Mouse (Mus musculus) cerebellum, postnatal 14 days (tissue): ENCODE results near the gene Itih5.

Experiments used
- DNase-seq, 2 experiments: peaks; one replicate each; pipeline ENCODE4 v3.0.0; 2021; ENCODE audit warnings: mixed read lengths in 2 of 2

The Itih5 gene

DNA sequence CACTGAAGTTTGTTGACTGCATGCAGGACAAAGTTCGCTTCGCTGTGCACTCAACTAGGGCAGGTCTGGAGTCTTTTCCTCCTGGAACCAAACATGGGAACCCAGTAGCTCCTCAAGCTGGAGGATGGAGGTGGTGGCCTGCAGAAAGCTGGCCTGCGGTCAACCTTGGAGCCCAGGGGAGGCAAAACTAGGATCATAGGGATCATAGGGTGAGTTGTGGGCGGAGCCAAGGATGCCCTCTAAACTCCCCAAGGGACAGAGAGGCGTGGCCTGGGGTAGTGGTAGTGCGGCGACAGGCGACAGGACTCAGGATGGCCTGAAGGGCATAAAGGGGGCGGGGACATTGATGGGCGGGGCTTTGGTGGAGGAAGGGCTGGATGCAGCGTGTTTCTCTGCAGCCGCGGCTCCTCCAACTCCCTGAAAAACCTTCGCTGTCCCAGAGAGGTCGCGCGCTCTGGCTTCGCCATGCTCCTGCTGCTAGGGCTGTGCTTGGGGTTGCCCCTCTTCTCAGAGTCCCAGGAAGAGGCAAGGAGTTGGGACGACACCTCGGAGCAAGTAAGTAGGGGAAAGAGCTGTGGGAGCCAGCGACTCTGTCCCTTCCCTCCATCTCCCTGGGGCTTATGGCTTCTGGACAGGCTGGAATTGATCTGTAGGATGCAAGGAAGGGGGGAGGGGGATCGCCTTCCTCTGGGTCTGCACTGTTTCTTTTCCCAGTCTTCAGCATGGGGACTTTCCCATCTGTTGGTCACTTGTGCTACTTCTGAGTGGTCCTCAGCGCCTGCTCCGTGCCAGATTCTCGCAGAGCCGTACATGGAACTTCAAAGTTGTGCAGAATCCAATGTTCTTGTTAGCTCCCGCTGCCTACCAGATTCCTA is at the start of gene Itih5:
Itih5 (plus strand) TSS at position 371 of the 875 bp plus-strand sequence.
- DNase-seq = peak in 1 of 2 experiments; percentile 23

DNA sequence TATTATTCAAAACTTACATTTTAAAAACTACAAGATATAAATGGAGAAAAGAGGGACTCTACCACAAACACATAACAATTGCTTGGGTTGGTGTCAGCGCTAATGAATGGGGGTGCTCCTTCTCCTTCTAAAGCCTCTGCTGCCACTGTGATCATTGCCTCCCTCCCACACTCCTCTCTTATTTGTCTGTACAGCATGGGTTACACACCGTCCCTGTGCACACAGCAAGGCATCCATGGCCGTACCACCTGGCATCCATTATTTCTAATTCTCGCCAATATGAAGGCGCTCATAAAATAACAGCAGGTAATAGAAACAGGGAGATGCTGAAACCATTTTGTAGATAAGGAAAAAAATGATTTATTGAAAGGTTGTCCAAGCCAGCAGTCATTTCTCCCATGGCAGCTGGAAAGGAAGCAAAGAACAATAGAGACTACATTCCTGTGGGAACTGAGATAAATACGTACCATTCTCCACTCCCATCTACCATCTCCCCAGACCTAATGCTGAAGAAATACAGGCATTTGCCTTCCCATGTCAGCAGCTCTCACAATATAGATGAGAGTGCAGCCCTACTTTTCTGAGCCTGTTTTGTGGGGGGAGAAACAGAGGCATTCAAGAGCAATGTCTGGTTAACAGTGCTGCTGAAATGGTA is 44.7 kb upstream of the Itih5 start:
- DNase-seq = no peak

DNA sequence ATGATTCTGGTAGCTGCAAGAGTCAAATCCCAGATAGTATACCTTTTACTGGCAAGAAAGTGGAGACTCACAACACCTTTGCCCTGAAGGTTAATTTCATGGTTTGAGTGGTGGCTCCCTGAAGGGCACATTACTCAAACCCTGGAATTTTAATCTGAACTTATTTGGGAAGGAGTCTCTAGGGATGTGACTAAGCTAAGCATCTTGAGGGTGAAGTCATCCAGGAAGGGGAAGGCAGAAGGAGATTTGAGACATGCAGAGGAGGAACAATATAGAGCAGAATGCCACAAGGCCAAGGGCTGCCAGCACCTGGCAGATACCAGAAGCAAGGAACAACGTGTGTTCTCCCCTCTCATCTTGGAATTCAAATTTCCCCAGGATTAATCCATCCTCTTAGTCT is 34.6 kb upstream of the Itih5 start:
- DNase-seq = no peak

DNA sequence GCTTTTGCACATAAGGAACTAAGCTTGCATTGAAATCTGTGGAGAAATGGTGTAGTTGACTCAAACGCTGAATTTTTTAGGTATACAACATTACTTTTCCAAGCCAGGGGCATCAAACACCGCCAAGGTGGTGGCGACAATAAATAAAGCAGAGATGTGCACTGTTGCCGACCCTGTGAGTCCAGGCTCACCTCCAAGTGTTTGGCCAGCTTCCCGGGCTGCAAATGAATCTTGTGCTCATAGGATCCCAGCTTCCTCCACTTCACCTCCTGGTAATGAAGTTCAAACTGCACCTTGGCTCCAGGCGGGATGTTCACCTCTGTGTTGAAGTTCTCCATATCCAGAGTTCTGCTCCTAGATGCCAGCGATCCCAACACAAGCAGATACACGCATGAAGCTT is 34.1 kb upstream of the Itih5 start:
- DNase-seq = peak; percentile 37 to 52

- no peak for DNase-seq
Measured at GRCm38 (mm10) chr2:10121826-10122225, 31.5 kb upstream of the Itih5 start.

DNA sequence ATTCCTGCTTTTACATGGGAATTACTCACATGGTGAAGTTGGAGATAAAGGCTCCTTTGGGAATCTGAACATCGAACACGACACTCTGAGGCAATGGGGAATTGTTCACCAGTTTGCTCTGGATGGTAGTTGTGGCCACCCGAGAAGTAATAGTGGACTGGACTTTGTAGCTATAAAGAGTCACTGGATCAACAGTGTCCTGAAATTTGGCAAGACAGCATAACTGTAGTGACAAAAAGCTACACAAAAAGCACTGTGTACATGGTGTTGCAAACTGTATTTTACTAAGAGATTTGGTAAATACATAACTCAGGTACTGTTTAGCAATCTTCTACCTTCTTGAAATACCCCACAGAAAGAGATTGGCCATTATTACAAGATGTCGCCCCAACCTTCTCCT is 27.2 kb upstream of the Itih5 start:
- DNase-seq = no peak

GRCm38 (mm10) chr2:10127471-10127870 is 25.9 kb upstream of the Itih5 start:
- DNase-seq = no peak

GRCm38 (mm10) chr2:10128571-10128970 is 24.8 kb upstream of the Itih5 start:
- DNase-seq = no peak

DNA sequence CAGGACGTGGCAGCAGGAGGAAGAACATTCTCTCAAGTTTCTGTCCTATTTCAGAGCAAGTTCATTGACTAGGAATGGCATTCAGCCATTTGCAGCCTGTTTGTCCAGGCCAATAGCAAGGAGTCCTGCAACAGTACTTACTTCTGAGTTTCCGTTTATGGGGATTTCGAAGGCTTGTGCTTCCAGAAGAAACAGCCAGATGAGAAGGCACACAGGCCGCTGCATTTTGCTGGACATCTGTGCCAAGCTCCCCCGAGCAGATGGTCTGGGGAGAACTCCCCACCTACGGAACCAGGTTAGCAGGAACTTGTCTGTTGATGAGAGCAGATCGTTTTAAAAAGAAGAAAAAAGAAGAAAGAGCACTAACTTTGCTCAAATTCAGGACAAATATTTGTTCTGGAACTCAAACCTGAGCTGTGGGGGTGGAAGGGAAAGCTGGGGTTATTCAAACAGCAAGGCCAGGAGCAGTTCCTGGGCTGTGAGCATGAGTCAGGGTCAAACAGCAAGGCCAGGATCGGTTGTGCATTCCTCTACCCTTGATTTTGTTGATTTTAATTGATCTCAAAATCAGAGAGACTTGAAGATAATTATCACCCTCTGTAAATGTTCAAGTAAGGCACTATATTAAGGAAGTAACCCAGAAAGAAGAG is 22.9 kb upstream of the Itih5 start:
- DNase-seq = no peak

GRCm38 (mm10) chr2:10131296-10131695 is 22.1 kb upstream of the Itih5 start, which contains the start of gene Itih2:
TSS of gene Itih2 (minus strand) at chr2:10131396.
- no peak for DNase-seq

- DNase-seq = no peak
Measured at GRCm38 (mm10) chr2:10132128-10132527, 21.2 kb upstream of the Itih5 start.

GRCm38 (mm10) chr2:10133941-10134340 is 19.4 kb upstream of the Itih5 start:
- DNase-seq = no peak

DNA sequence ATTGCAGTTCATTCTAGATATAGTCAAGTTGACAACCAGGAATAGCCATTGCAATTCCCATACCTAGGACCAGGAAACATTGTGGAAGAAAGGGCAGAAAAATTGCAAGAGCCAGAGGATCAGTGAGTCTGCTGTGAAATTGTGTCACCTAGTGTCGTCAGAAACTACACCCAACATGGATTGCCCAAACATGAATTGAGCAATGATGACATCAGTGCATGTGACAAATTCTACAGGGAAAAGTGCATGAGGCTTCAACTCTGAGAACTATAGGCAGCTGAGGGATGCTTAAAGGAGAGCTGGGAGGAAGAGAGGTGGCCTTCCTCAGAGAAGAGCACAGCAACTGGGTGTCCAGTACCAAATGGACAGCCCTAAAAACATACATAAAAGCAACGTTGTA is 16.1 kb upstream of the Itih5 start:
- DNase-seq = no peak

GRCm38 (mm10) chr2:10140456-10140855 is 12.9 kb upstream of the Itih5 start:
- peak; percentile 54 to 58 for DNase-seq

- peak; percentile 79 to 84 for DNase-seq
Measured at GRCm38 (mm10) chr2:10142472-10143454, 10.6 kb upstream of the Itih5 start.

GRCm38 (mm10) chr2:10145514-10145913 is 7.9 kb upstream of the Itih5 start:
- no peak for DNase-seq

- DNase-seq = peak; percentile 67 to 70
Measured at GRCm38 (mm10) chr2:10147176-10147575, 6.2 kb upstream of the Itih5 start.

DNA sequence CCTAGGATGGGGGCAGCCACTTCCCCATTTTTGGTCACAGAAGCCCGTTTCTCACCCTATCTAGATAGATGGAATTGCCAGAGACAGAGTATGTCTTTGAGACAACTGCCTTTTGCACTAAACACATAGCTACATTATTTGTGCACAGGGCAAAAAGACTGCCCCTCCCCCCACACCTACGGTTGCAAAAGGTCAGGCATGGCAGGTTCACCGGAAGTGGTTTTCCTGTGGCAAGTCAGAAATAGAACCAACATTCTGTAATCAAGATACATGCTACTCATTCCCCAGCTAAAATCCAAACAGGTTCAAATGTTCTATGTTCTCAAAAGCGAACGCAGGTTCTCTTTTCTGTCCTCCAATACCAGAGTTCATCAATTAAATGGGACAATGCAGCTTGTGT is 781 bp upstream of the Itih5 start:
- no peak for DNase-seq

DNA sequence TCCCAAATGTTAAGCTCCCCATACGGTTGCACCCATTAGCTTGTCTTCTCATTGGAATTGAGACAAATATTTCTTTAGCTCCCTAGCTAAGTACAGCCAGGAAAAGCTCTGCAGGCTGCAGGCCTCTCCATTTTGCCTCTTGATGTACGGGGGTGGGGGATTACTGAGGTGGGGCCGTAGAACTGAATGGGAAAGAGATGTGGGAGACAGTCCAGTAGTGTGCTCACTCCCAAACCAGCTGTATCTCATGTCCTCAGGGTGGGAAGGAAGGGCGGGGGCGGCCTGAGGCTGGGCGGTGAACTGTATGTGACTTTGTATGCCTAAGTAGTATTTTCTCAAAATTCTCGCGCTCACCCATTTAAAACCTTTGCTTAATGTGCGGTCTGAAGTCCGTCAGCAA is 3.8 kb downstream of the Itih5 start:
- DNase-seq = no peak

GRCm38 (mm10) chr2:10162011-10162410 is 8.6 kb downstream of the Itih5 start:
- no peak for DNase-seq

GRCm38 (mm10) chr2:10166635-10167034 is 13.3 kb downstream of the Itih5 start:
- no peak for DNase-seq

DNA sequence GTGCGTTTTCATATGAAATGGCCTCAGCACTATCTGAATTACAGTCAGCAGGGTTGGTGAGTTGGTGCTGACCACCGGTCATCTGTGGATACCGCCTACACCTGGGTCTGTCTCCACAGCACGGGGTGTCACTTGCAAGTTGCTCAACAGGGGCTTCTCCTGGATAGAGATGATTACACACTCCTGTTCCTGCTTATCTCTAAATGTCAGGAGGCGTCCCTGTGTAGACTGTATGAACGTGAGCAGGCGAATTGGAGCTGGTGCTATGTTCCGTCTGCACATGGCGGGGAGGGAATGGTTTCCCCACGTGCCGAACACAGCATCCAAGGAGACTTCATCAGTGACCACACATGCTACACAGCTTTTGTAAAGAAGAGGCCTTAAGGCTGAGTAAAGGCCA is 13.9 kb downstream of the Itih5 start:
- no peak for DNase-seq
